Mouse (Mus musculus): ENCODE results near the gene Tff1. TPM values are rescaled to one million over a fixed set of nuclear protein-coding genes. Genes with fewer than 3 reads are reported as not detected.

The Tff1 gene
- total and polyA plus RNA-seq, 3 experiments, result not detected

- H3K27me3 ChIP-seq (ENCODE audit: control insufficient read depth in 1 of 2, insufficient read depth in 2 of 2, low read length in 2 of 2), result no peaks in the 10 kb centered on the region
- no peak overlapping the region for H3K4me3 ChIP-seq (ENCODE audit: control insufficient read depth in 1 of 2, insufficient read depth in 1 of 2, low read depth in 2 of 2, low read length in 2 of 2)
- no peaks in the 10 kb centered on the region for H3K79me2 ChIP-seq (ENCODE audit: control insufficient read depth, insufficient read depth, low read length, poor library complexity)
- TF ChIP-seq ZNF384 (IDR thresholded peaks at IDR 0.05; ENCODE audit: low read depth, low read length), result no peak
- TF ChIP-seq ZKSCAN1 (IDR thresholded peaks at IDR 0.05; ENCODE audit: low read depth, low read length), result no peak
- no peak for TF ChIP-seq EP300 (IDR thresholded peaks at IDR 0.05; ENCODE audit: low read depth in 1 of 2, low read length in 2 of 2)
- TF ChIP-seq NELFE (IDR thresholded peaks at IDR 0.05; ENCODE audit: low read depth, low read length), result no peak
- TF ChIP-seq MAZ (IDR thresholded peaks at IDR 0.05; ENCODE audit: low read depth, low read length), result no peak
- TF ChIP-seq POLR2AphosphoS2 (IDR thresholded peaks at IDR 0.05; ENCODE audit: low read length), result no peak
- no peak for TF ChIP-seq MEF2A (IDR thresholded peaks at IDR 0.05; ENCODE audit: extremely low read depth, insufficient replicate concordance, low read depth, low read length, poor library complexity, severe bottlenecking)
- no peak for TF ChIP-seq JUND (IDR thresholded peaks at IDR 0.05; ENCODE audit: low read depth, low read length)
- no peak for TF ChIP-seq TAL1 (IDR thresholded peaks at IDR 0.05; ENCODE audit: low read length)
- no peak for TF ChIP-seq E2F4 (IDR thresholded peaks at IDR 0.05; ENCODE audit: borderline replicate concordance, low read depth, low read length)
- peak; percentile 82 to 90 (median 89) for TF ChIP-seq CTCF (IDR thresholded peaks at IDR 0.05 in 2 of 3, conservative IDR thresholded peaks at IDR 0.05 in 1 of 3; ENCODE audit: control insufficient read depth in 1 of 3, insufficient read depth in 1 of 3, low read depth in 2 of 3, low read length in 3 of 3, poor library complexity in 1 of 3, severe bottlenecking in 1 of 3)
- TF ChIP-seq RAD21 (IDR thresholded peaks at IDR 0.05; ENCODE audit: low read depth, low read length), result peak; percentile 79
- no peak for TF ChIP-seq SIN3A (IDR thresholded peaks at IDR 0.05; ENCODE audit: low read length)
- no peak for TF ChIP-seq GABPA (IDR thresholded peaks at IDR 0.05; ENCODE audit: low read depth, low read length)
- peak; percentile 89 for TF ChIP-seq SMC3 (IDR thresholded peaks at IDR 0.05; ENCODE audit: low read depth, low read length)
- no peak for TF ChIP-seq MAFK (IDR thresholded peaks at IDR 0.05; ENCODE audit: borderline replicate concordance, low read depth, low read length)
- TF ChIP-seq ZC3H11A (IDR thresholded peaks at IDR 0.05; ENCODE audit: low read depth, low read length), result peak; percentile 77
- no peak for TF ChIP-seq UBTF (IDR thresholded peaks at IDR 0.05; ENCODE audit: borderline replicate concordance, insufficient read depth, low read depth, low read length)
- no peak for TF ChIP-seq POLR2A (IDR thresholded peaks at IDR 0.05; ENCODE audit: control insufficient read depth in 1 of 2, insufficient read depth in 1 of 2, low read depth in 1 of 2, low read length in 2 of 2, poor library complexity in 1 of 2)
- no peak for TF ChIP-seq CHD2 (IDR thresholded peaks at IDR 0.05; ENCODE audit: low read length)
- no peaks in the 10 kb centered on the region for H3K9me3 ChIP-seq (replicated peaks; ENCODE audit: insufficient read depth, low read length)
- no peak overlapping the region for H3K27ac ChIP-seq (ENCODE audit: control insufficient read depth, low read depth, low read length)
- H3K4me1 ChIP-seq (ENCODE audit: control insufficient read depth in 1 of 2, insufficient read depth in 2 of 2, low read length in 2 of 2), result no peaks in the 10 kb centered on the region
- no peaks in the 10 kb centered on the region for H3K36me3 ChIP-seq (ENCODE audit: control insufficient read depth in 1 of 2, insufficient read depth in 2 of 2, low read length in 2 of 2)
- H3K9ac ChIP-seq (ENCODE audit: control insufficient read depth, low read depth, low read length, poor library complexity, severe bottlenecking), result no peak overlapping the region
- peak; percentile 67 for DNase-seq (ENCODE audit: low read depth, low spot score)
Measured at GRCm38 (mm10) chr17:31187370-31187769, 22.3 kb upstream of the Tff1 start.

DNA sequence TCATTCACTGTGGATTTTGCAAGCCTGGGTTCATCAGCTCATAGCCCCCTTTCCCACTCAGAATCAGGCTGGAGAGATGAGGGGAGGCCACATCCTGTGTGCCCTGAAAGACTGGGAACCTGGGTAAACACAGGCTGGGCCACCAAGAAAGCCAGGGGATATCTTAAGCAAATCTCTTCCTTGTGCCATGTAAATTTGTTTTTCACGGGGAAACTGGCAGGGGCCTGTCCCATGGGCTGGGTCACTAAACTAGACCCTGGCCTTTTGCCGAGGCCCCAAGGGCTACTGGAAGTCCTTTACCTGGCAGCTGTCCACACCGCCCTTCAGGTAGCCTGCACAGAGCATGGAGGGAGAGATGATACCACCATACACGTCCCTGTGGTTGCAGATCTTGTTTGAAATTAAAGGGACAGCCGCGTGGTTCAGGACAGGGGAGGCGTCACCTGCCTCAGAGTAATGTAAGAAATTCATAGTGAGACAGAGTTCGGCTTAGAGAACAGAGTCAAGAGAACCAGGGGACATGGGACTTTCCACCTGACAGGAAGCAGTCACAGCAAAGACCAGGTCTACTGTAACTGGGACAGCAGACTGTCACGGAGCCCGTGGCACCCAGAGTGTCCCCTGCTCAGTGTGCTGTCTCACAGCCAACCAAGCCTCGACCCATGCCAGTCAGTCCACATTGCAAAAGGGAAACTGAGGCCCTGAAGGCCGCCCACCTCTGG is 19.4 kb upstream of the Tff1 start:
- no peaks in the 10 kb centered on the region for H3K79me2 ChIP-seq (ENCODE audit: control insufficient read depth, insufficient read depth, low read length, poor library complexity)
- DNase-seq (ENCODE audit: low read depth, low spot score), result no peak
- TF ChIP-seq GABPA (IDR thresholded peaks at IDR 0.05; ENCODE audit: low read depth, low read length) (no peak), MYC (IDR thresholded peaks at IDR 0.05; ENCODE audit: low read depth, low read length) (no peak), USF2 (IDR thresholded peaks at IDR 0.05; ENCODE audit: borderline replicate concordance in 1 of 2, insufficient read depth in 1 of 2, low read depth in 1 of 2, low read length in 2 of 2) (no peak), KAT2A (conservative IDR thresholded peaks at IDR 0.05; ENCODE audit: low read depth, low read length) (no peak), NELFE (IDR thresholded peaks at IDR 0.05; ENCODE audit: low read depth, low read length) (no peak), ZNF384 (IDR thresholded peaks at IDR 0.05; ENCODE audit: low read depth, low read length) (no peak), MEF2A (IDR thresholded peaks at IDR 0.05; ENCODE audit: extremely low read depth, insufficient replicate concordance, low read depth, low read length, poor library complexity, severe bottlenecking) (no peak), ELF1 (IDR thresholded peaks at IDR 0.05; ENCODE audit: low read depth, low read length) (no peak), GATA1 (IDR thresholded peaks at IDR 0.05; ENCODE audit: low read depth, low read length) (no peak), RCOR1 (IDR thresholded peaks at IDR 0.05; ENCODE audit: low read depth, low read length) (no peak), CTCF (IDR thresholded peaks at IDR 0.05 in 2 of 3, conservative IDR thresholded peaks at IDR 0.05 in 1 of 3; ENCODE audit: control insufficient read depth in 1 of 3, insufficient read depth in 1 of 3, low read depth in 2 of 3, low read length in 3 of 3, poor library complexity in 1 of 3, severe bottlenecking in 1 of 3) (no peak), MAX (IDR thresholded peaks at IDR 0.05; ENCODE audit: low read length) (no peak), E2F4 (IDR thresholded peaks at IDR 0.05; ENCODE audit: borderline replicate concordance, low read depth, low read length) (no peak), TAL1 (IDR thresholded peaks at IDR 0.05; ENCODE audit: low read length) (no peak), POLR2AphosphoS5 (IDR thresholded peaks at IDR 0.05; ENCODE audit: borderline replicate concordance, low read depth, low read length) (no peak), CHD2 (IDR thresholded peaks at IDR 0.05; ENCODE audit: low read length) (no peak), SMC3 (IDR thresholded peaks at IDR 0.05; ENCODE audit: low read depth, low read length) (no peak), MAZ (IDR thresholded peaks at IDR 0.05; ENCODE audit: low read depth, low read length) (no peak)
- no peak overlapping the region for H3K9ac ChIP-seq (ENCODE audit: control insufficient read depth, low read depth, low read length, poor library complexity, severe bottlenecking)
- H3K27ac ChIP-seq (ENCODE audit: control insufficient read depth, low read depth, low read length), result no peak overlapping the region
- 0 out of 4 replicates have a peak, but pooled peaks cover 0 to 5% of the 10 kb centered on the region in 2 experiments for H3K4me1 ChIP-seq (ENCODE audit: control insufficient read depth in 1 of 2, insufficient read depth in 2 of 2, low read length in 2 of 2)
- no peak overlapping the region for H3K4me3 ChIP-seq (ENCODE audit: control insufficient read depth in 1 of 2, insufficient read depth in 1 of 2, low read depth in 2 of 2, low read length in 2 of 2)
- no peaks in the 10 kb centered on the region for H3K9me3 ChIP-seq (replicated peaks; ENCODE audit: insufficient read depth, low read length)
- no peaks in the 10 kb centered on the region for H3K36me3 ChIP-seq (ENCODE audit: control insufficient read depth in 1 of 2, insufficient read depth in 2 of 2, low read length in 2 of 2)
- H3K27me3 ChIP-seq (ENCODE audit: control insufficient read depth in 1 of 2, insufficient read depth in 2 of 2, low read length in 2 of 2), result no peaks in the 10 kb centered on the region
